Mouse (Mus musculus): Measurements from ENCODE around the gene Myoz1. TPM values are rescaled to one million over a fixed set of nuclear protein-coding genes. Genes with fewer than 3 reads are reported as not detected.

The Myoz1 gene
- polyA plus RNA-seq, 1 experiment from 2014 or later: 7.0 TPM

DNA sequence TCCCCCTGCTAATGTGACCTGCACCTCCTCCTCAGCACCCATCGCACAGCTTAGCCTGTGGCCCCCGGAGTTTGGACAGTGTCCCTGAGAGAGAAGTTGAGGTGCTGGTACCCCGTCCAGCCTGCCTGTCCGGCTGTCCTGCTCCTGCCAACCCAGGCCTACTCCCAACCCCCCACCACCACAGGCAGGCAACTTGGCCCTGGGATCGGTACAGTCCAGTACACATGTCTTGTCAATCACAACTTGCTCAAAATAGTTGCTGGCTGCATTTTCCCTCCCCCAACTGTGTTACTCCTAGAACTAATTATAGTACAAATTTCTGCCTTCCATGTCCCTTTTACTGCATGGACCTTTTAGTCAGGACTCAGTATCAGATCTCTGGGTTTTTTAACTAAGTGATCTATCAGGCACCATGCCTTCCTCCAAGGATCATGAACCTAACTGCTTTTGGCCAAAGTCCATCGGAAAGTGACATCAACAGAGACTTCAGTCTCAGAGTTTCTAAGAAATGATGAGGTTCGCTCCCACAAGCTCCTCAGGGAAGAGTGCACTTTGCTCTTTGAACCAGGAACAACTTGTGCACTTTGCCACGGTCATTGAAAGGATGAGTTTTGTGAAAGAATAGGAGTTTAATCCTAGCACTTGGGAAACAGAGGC lies 11.9 kb upstream of the Myoz1 start, which contains the start of gene Synpo2l:
Gene Synpo2l (minus strand): TSS at position 201 of the 657 bp plus-strand sequence.
- Histone ChIP-seq H3K9me3 (replicated peaks) (no peaks in the 10 kb centered on the region), H3K9ac (no peak within 1 kb of the TSS), H3K4me1 (no peaks in the 10 kb centered on the region), H3K27me3 (no peaks in the 10 kb centered on the region; the same call in 1 of the 2 replicates), H3K27ac (replicated peaks) (peak within 1 kb of the TSS; percentile 39; the same call in 1 of the 2 replicates), H3K4me2 (replicated peaks) (no peak within 1 kb of the TSS), H3K4me3 (replicated peaks) (no peak within 1 kb of the TSS), H3K36me3 (no peaks in the 10 kb centered on the region)
- WGBS: 74% methylated on average over 8 of the region's 8 CpGs
- 0 out of 2 replicates have a peak, but pooled peaks have one; percentile 36 for ATAC-seq (ENCODE audit: insufficient number of reproducible peaks, low FRiP score, low TSS enrichment, low read depth)

DNA sequence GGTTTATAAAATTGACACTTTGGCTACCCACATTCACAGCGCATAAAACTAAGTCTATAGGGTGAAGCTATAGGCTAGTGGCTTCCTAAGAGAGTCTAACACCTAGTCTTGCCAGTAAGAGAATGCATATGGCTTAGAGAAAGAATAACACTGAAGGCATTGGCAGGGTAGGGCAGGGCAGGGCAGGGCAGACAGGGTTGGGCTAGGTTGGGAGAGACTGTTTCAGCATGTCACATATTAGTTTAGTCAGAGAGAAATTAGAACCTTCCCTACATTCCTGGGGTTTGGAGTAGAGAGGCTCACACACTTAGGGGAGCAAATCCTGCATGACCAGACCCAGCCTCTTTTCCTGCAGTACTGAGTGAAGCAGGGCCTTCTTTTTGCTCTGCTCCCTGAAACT lies 11.1 kb upstream of the Myoz1 start:
- Histone ChIP-seq H3K4me2 (replicated peaks) (no peak overlapping the region), H3K36me3 (no peaks in the 10 kb centered on the region), H3K9ac (no peak overlapping the region), H3K4me1 (no peaks in the 10 kb centered on the region), H3K27me3 (peaks cover 4% of the 10 kb centered on the region; the same call in 1 of the 2 replicates), H3K27ac (replicated peaks) (peak overlapping the region; percentile 39; the same call in 1 of the 2 replicates), H3K4me3 (replicated peaks) (no peak overlapping the region), H3K9me3 (replicated peaks) (no peaks in the 10 kb centered on the region)
- no peak for ATAC-seq (ENCODE audit: insufficient number of reproducible peaks, low FRiP score, low TSS enrichment, low read depth)
- WGBS: 66% methylated on average over 1 of the region's 1 CpGs

DNA sequence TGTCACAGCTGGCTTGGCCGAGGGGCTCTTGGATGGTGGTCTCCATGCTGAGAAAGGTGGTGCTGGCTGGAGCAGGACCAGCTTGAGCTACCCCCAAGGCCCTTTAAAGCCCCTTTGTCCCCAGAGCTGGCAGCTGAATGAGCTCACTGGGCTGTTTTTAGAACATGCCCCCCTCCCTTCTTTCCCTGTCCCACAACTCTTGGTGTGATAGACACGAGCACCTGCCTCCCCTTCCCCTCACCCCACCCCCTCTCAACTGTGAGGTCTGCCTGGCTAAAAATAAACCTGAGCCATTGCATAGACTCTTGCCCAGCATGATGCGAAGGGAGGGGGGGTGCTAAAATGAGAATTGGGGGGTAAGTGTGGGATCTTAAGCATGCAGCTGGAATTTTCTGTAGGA lies 8.1 kb upstream of the Myoz1 start:
- Histone ChIP-seq H3K9ac (no peak overlapping the region), H3K4me2 (replicated peaks) (no peak overlapping the region), H3K27me3 (0 out of 2 replicates have a peak, but pooled peaks cover 4% of the 10 kb centered on the region), H3K4me1 (peaks cover 17% of the 10 kb centered on the region), H3K4me3 (replicated peaks) (peak overlapping the region; percentile 7; the same call in 1 of the 2 replicates), H3K27ac (replicated peaks) (peak overlapping the region; percentile 44; the same call in 1 of the 2 replicates), H3K9me3 (replicated peaks) (no peaks in the 10 kb centered on the region), H3K36me3 (no peaks in the 10 kb centered on the region)
- ATAC-seq (ENCODE audit: insufficient number of reproducible peaks, low FRiP score, low TSS enrichment, low read depth): no peak
- WGBS: 51% methylated on average over 3 of the region's 3 CpGs

DNA sequence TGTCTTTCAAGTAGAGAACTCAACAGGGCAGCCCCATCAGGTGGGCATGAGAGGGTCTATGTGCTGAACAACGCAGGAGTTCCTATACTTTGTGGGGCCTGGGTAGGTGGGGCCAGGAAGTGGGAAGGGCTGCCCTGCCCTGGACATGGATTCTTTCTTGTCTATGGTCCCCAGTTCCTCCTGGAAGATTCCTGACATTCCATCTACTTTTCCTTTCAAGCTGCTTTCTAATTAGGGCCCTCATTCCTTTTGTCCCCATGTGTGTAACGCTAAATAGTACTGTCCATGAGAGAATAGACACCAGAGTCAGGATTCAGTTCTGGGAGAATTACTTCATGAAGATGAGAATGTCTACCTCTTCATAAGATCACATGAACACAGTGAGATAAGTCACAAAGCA lies 7.3 kb upstream of the Myoz1 start:
- H3K27me3 ChIP-seq: 0 out of 2 replicates have a peak, but pooled peaks cover 4% of the 10 kb centered on the region
- peaks cover 17% of the 10 kb centered on the region for H3K4me1 ChIP-seq
- 52% methylated on average over 2 of the region's 2 CpGs for WGBS
- no peaks in the 10 kb centered on the region for H3K36me3 ChIP-seq
- H3K4me3 ChIP-seq (replicated peaks): peak overlapping the region; percentile 75
- H3K27ac ChIP-seq (replicated peaks): peak overlapping the region; percentile 44; the same call in 1 of the 2 replicates
- no peak overlapping the region for H3K9ac ChIP-seq
- no peak for ATAC-seq (ENCODE audit: insufficient number of reproducible peaks, low FRiP score, low TSS enrichment, low read depth)
- no peaks in the 10 kb centered on the region for H3K9me3 ChIP-seq (replicated peaks)
- H3K4me2 ChIP-seq (replicated peaks): no peak overlapping the region

DNA sequence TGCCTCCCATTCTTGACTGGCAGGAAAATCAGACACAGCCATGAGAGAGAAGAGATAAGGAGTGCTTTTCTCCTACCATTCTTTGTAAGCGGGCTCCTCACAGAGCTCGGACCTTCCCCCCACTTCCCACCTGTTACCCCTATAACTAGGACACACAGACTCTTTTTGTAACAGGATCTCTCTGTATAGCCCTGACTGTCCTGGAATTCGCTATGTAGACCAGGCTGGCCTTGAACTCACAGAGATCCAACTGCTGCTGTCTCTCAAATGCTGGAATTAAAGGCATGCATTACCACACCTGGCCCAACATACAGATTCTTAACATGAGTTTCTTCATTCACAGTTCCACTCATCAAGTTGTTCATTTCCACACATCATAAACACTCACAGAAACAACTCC lies 6.4 kb upstream of the Myoz1 start:
- peak overlapping the region; percentile 88; the same call in 1 of the 2 replicates for H3K4me2 ChIP-seq (replicated peaks)
- H3K36me3 ChIP-seq: no peaks in the 10 kb centered on the region
- peak overlapping the region; percentile 75 for H3K4me3 ChIP-seq (replicated peaks)
- 71% methylated on average over 3 of the region's 3 CpGs for WGBS
- no peak for ATAC-seq (ENCODE audit: insufficient number of reproducible peaks, low FRiP score, low TSS enrichment, low read depth)
- H3K27ac ChIP-seq (replicated peaks): no peak overlapping the region
- H3K27me3 ChIP-seq: 0 out of 2 replicates have a peak, but pooled peaks cover 4% of the 10 kb centered on the region
- H3K9me3 ChIP-seq (replicated peaks): no peaks in the 10 kb centered on the region
- H3K4me1 ChIP-seq: peaks cover 17% of the 10 kb centered on the region
- H3K9ac ChIP-seq: no peak overlapping the region

DNA sequence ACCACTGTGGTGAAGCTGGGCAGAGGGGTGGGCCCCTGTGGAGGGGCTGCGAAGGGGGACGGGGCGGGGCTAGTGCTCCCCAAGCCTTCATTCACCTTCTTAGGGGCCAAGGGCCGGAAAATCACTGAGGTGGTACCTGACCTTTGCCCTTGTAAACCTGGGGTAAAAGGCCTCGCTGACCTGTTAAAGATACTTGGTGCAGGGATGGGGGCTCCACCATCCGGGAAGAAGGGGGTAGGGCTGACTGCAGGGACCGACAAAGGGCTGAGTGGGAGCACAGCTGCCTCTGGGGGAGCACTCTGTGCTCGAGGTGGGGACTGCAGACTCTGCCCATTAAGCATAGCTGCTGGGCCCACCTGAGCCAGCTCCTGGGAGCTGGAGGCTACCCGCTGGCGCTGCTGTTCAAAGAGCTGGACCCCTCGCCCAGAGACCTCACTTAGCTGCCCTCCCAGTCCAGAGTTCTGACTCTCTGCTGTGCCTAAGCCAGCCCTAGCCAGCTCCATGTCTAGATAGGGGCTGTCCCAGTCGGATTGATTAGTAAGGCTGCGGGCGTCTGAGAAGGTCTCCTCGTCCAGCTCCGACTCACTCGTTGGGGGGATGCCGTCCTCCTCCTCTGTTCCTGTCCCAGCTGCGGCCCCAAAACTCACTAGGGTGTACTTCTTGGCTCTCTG lies 5.5 kb upstream of the Myoz1 start:
- H3K4me3 ChIP-seq (replicated peaks): peak overlapping the region; percentile 75
- peaks cover 18% of the 10 kb centered on the region for H3K4me1 ChIP-seq
- 0 out of 2 replicates have a peak, but pooled peaks cover 4% of the 10 kb centered on the region for H3K27me3 ChIP-seq
- WGBS: 10% methylated on average over 19 of the region's 19 CpGs
- H3K36me3 ChIP-seq: no peaks in the 10 kb centered on the region
- peak overlapping the region; percentile 88 for H3K4me2 ChIP-seq (replicated peaks)
- H3K9ac ChIP-seq: peak overlapping the region; percentile 78
- peak overlapping the region; percentile 96 for H3K27ac ChIP-seq (replicated peaks)
- peak; percentile 27; the same call in 1 of the 2 replicates for ATAC-seq (ENCODE audit: insufficient number of reproducible peaks, low FRiP score, low TSS enrichment, low read depth)
- H3K9me3 ChIP-seq (replicated peaks): no peaks in the 10 kb centered on the region

DNA sequence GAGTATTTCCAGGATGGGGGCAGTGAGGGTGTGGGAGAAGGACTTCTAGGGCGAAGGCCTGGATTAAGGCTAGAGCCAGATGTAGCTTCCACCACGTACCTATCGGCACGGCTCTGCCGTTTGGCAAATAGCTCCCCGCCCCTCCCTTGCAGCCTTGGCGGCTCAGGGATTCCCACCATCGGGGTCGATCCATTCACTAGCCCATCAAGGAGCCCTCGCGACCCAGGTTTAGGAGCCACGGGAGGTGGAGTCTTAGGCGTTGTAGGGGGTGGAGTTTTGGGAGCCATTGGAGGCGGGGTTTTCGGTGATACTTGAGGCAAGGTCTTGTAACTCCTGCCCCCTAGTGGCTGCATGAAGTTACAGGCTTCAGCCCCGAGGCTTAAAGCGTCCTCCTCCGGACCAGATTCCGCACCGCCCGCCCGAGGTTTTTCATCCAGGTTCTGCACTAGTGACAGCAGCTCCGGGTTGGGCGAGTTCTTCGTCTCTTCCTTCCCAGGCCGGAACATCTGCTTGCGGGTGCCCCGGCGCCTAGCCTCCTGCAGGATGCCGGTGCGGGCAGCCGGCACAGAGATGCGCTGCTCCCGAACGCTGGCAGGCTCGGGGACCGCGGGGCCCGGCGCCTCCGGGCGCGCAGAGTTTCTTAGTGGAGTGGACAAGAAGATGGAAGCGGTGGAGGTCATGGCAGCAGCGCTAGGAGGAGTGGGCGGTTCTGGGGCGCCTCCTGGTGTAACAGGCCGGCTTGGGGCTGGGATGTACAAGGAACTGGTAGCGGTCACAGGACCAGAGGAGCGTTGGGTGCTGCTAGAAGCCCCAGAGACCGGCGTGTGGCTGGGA lies 4.7 kb upstream of the Myoz1 start:
- Histone ChIP-seq H3K4me3 (replicated peaks) (peak overlapping the region; percentile 75), H3K4me2 (replicated peaks) (peak overlapping the region; percentile 88), H3K27me3 (0 out of 2 replicates have a peak, but pooled peaks cover 4% of the 10 kb centered on the region), H3K9ac (peak overlapping the region; percentile 78), H3K27ac (replicated peaks) (peak overlapping the region; percentile 96), H3K4me1 (peaks cover 21% of the 10 kb centered on the region), H3K9me3 (replicated peaks) (no peaks in the 10 kb centered on the region), H3K36me3 (no peaks in the 10 kb centered on the region)
- 2% methylated on average over 52 of the region's 52 CpGs for WGBS
- peak; percentile 85 for ATAC-seq (ENCODE audit: insufficient number of reproducible peaks, low FRiP score, low TSS enrichment, low read depth)

DNA sequence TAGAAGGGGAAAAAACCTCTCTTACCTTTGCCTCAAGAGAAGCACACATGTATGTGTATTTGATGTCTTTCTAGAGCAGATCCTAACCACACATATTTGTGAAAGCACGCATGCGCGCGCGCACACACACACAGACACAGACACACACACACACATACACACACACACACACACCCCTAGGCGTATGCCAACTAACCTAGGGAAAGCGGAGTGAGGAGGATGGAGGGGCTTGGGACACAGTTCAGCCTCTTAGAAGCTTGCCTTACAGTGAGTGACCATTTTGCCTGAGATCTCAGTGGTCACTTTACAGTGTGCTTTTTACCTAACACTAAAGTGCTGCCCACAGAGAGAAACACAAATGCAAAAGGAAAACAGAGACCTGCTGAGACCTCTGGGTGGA lies 3.3 kb upstream of the Myoz1 start:
- Histone ChIP-seq H3K9me3 (replicated peaks) (no peaks in the 10 kb centered on the region), H3K4me1 (peaks cover 21% of the 10 kb centered on the region), H3K4me3 (replicated peaks) (no peak overlapping the region), H3K27me3 (0 out of 2 replicates have a peak, but pooled peaks cover 4% of the 10 kb centered on the region), H3K4me2 (replicated peaks) (no peak overlapping the region), H3K9ac (no peak overlapping the region), H3K27ac (replicated peaks) (no peak overlapping the region), H3K36me3 (no peaks in the 10 kb centered on the region)
- WGBS: 99% methylated on average over 7 of the region's 7 CpGs
- ATAC-seq (ENCODE audit: insufficient number of reproducible peaks, low FRiP score, low TSS enrichment, low read depth): no peak

DNA sequence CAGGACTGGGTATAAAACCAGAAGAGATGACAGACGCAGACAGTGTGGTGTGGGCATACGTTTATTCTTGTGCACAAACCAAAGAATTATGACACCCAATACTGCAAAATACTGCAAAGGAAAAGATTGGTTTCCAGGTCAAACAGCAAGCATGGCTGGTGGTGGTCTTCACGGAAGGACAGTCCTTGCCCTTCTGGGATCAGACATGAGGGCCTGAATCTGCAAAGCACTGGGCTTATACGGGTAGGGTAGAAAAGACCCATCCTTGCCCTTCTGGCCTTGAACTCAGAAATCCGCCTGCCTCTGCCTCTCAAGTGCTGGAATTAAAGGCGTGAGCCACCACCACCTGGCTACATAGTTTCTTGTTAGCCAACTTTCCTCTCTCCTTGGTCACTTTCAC lies 2.6 kb upstream of the Myoz1 start:
- no peak overlapping the region for H3K4me2 ChIP-seq (replicated peaks)
- H3K27me3 ChIP-seq: 0 out of 2 replicates have a peak, but pooled peaks cover 4% of the 10 kb centered on the region
- no peak overlapping the region for H3K9ac ChIP-seq
- no peak overlapping the region for H3K4me3 ChIP-seq (replicated peaks)
- 83% methylated on average over 6 of the region's 6 CpGs for WGBS
- no peaks in the 10 kb centered on the region for H3K9me3 ChIP-seq (replicated peaks)
- no peak for ATAC-seq (ENCODE audit: insufficient number of reproducible peaks, low FRiP score, low TSS enrichment, low read depth)
- H3K36me3 ChIP-seq: no peaks in the 10 kb centered on the region
- no peak overlapping the region for H3K27ac ChIP-seq (replicated peaks)
- H3K4me1 ChIP-seq: peaks cover 21% of the 10 kb centered on the region

DNA sequence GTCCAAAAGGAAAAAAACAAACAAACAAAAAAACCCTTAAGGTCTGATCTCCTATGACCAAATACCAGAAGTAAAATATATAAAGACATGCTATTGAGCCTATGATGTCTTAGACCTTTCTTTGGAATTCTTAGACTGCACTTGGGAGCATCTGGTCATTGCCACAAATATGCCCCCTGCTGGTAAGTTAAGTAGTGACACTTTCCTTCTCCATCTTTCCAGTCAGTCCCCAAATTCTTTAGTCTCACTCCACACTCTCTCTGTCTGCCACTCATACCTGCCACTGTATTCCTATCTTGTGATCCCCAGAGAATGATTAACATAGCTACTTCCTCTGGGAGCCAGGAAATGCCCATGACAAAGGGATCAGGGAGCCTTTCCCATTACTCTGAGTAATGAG lies 2.0 kb upstream of the Myoz1 start:
- H3K4me3 ChIP-seq (replicated peaks): no peak overlapping the region
- 0 out of 2 replicates have a peak, but pooled peaks cover 4% of the 10 kb centered on the region for H3K27me3 ChIP-seq
- no peak overlapping the region for H3K27ac ChIP-seq (replicated peaks)
- H3K9ac ChIP-seq: no peak overlapping the region
- H3K36me3 ChIP-seq: no peaks in the 10 kb centered on the region
- H3K4me2 ChIP-seq (replicated peaks): no peak overlapping the region
- no peak for ATAC-seq (ENCODE audit: insufficient number of reproducible peaks, low FRiP score, low TSS enrichment, low read depth)
- H3K4me1 ChIP-seq: peaks cover 21% of the 10 kb centered on the region
- no peaks in the 10 kb centered on the region for H3K9me3 ChIP-seq (replicated peaks)

DNA sequence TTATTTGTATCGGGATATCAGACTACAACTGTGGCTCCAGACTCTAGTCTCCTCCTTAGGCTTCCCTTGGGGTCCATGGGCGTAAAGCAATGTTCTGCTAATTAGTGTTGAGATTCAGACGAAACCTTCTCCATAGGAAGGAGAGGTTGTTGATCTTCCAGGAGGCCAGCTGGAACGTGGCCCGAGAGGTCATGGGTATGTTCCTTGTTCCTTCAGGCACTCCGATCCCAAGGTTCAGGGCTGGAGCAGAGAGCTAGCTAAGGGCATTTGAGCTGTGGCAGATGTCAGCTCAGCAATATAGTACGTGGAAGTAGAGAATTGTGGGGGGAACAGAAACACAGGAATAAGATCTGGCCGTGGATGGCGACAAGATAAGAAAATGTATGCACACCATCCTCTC lies 609 bp downstream of the Myoz1 start:
- Histone ChIP-seq H3K27ac (replicated peaks) (no peak overlapping the region), H3K36me3 (no peaks in the 10 kb centered on the region), H3K9ac (no peak overlapping the region), H3K4me1 (peaks cover 10% of the 10 kb centered on the region), H3K9me3 (replicated peaks) (no peaks in the 10 kb centered on the region), H3K27me3 (no peaks in the 10 kb centered on the region), H3K4me2 (replicated peaks) (no peak overlapping the region), H3K4me3 (replicated peaks) (no peak overlapping the region)
- 55% methylated on average over 9 of the region's 9 CpGs for WGBS
- ATAC-seq (ENCODE audit: insufficient number of reproducible peaks, low FRiP score, low TSS enrichment, low read depth): no peak
